ENCODE assay signal across 14 mouse cellular contexts in genomic region chr14:61030366-61030765, GRCm38 (mm10).
"Had no signal": no experiment of that assay in that cellular context is flagged by ENCODE, and none has a peak within 500 bp of the region (broad histone marks: within the 10 kb centered on the region; RNA-seq: fewer than 3 reads in every experiment).

No protein-coding gene starts in this region.

- H3K4me3 ChIP-seq: layer of hippocampus, adult 2 months; limb, embryonic 15.5 days; liver, embryonic 13.5 days; midbrain, embryonic 13.5 days; stomach, embryonic 15.5 days had no signal

- H3K9ac ChIP-seq: limb, embryonic 15.5 days; liver, embryonic 13.5 days; lung, embryonic 14.5 days; midbrain, embryonic 13.5 days; stomach, embryonic 15.5 days had no signal

- H3K36me3 ChIP-seq: limb, embryonic 15.5 days; liver, embryonic 13.5 days; stomach, embryonic 15.5 days had no signal

- H3K4me2 ChIP-seq: limb, embryonic 15.5 days; liver, embryonic 13.5 days; lung, embryonic 14.5 days; midbrain, embryonic 13.5 days; stomach, embryonic 15.5 days had no signal

- H3K27ac ChIP-seq: kidney, postnatal 0 days; layer of hippocampus, adult 2 months; limb, embryonic 15.5 days; liver, embryonic 13.5 days; midbrain, embryonic 13.5 days; stomach, embryonic 15.5 days had no signal

- H3K27me3 ChIP-seq: limb, embryonic 15.5 days; liver, embryonic 13.5 days; midbrain, embryonic 13.5 days; stomach, embryonic 15.5 days had no signal

- DNase-seq: kidney, adult 11 months; kidney, adult 9 months; kidney, postnatal 4 days; left cerebral cortex, postnatal 4 days; liver, embryonic 13.5 days; lung, embryonic 14.5 days; right cerebral cortex, postnatal 14 days; thymus, adult 2 months; thymus, postnatal 25 days had no signal

- H3K4me1 ChIP-seq: liver, embryonic 13.5 days; midbrain, embryonic 13.5 days had no signal

- H3K9me3 ChIP-seq: limb, embryonic 15.5 days; liver, embryonic 13.5 days; midbrain, embryonic 13.5 days; stomach, embryonic 15.5 days had no signal

- ATAC-seq: midbrain, embryonic 13.5 days had no signal
